Mouse (Mus musculus) limb, embryonic 14.5 days (tissue): ENCODE results near the gene Alcam. TPM values are rescaled to one million over a fixed set of nuclear protein-coding genes. Genes with fewer than 3 reads are reported as not detected.

Source experiments
- ATAC-seq: fragments of 200-750 bp; cut with Nextera tagmentation; 2 replicates; pipeline ENCODE4 v1.8.0; 2017; ENCODE audit warnings: low read depth, moderate number of reproducible peaks, moderate TSS enrichment; ENCODE audit not compliant: low FRiP score
- DNase-seq: peaks from one replicate; pipeline ENCODE4 v3.0.0-alpha.2; 2015; ENCODE audit warnings: low spot score
- H3K27ac ChIP-seq: fragments of 300-500 bp; sonication (generic); replicated peaks from 2 replicates; pipeline ENCODE4 v1.5.1; 2014; ENCODE audit warnings: low read depth, mild to moderate bottlenecking, low read length, moderate library complexity, mixed read lengths
- H3K27me3 ChIP-seq: fragments of 300-500 bp; sonication (generic); 2 replicates; pipeline ENCODE4 v1.6.1; 2014; ENCODE audit warnings: low read length, mixed read lengths; ENCODE audit not compliant: control insufficient read depth, insufficient read depth
- H3K36me3 ChIP-seq: fragments of 300-500 bp; sonication (generic); 2 replicates; pipeline ENCODE4 v1.6.1; 2014; ENCODE audit warnings: mild to moderate bottlenecking, low read length, moderate library complexity, mixed read lengths; ENCODE audit not compliant: control insufficient read depth, insufficient read depth
- H3K4me1 ChIP-seq: fragments of 300-500 bp; sonication (generic); 2 replicates; pipeline ENCODE4 v1.6.1; 2014; ENCODE audit warnings: antibody characterized with exemption, low read length, mixed read lengths; ENCODE audit not compliant: control insufficient read depth, insufficient read depth
- H3K4me2 ChIP-seq: fragments of 300-500 bp; sonication (generic); replicated peaks from 2 replicates; pipeline ENCODE4 v1.6.1; 2014; ENCODE audit warnings: low read depth, mild to moderate bottlenecking, low read length, moderate library complexity; ENCODE audit not compliant: severe bottlenecking
- H3K4me3 ChIP-seq: fragments of 300-500 bp; sonication (generic); replicated peaks from 2 replicates; pipeline ENCODE4 v1.5.1; 2014; ENCODE audit warnings: low read length
- H3K9ac ChIP-seq: fragments of 300-500 bp; sonication (generic); 2 replicates; pipeline ENCODE4 v1.6.1; 2014; ENCODE audit warnings: mild to moderate bottlenecking, low read depth, low read length, moderate library complexity; ENCODE audit not compliant: severe bottlenecking
- H3K9me3 ChIP-seq: fragments of 300-500 bp; sonication (generic); 2 replicates; pipeline ENCODE4 v1.6.1; 2016; ENCODE audit warnings: low read length; ENCODE audit not compliant: control insufficient read depth
- POLR2A ChIP-seq: fragments of 200-500 bp; IDR thresholded peaks from 2 replicates; pipeline ENCODE4 v1.8.0; 2012; ENCODE audit warnings: inconsistent platforms, mild to moderate bottlenecking, moderate library complexity, borderline replicate concordance; ENCODE audit not compliant: insufficient read depth, insufficient read length; ENCODE audit errors: extremely low read depth
- WGBS: fragments of 180-500 bp; shearing (Covaris S2); extraction: QIAGEN DNeasy Blood & Tissue Kit; methylation state at CpG from one replicate; pipeline ENCODE4 v1.1.7; 2014; 5-methylcytosine and 5-hydroxymethylcytosine counted together
- polyA plus RNA-seq, 2 experiments: library from polyadenylated mRNA; depleted of rRNA in 1 of 2; stranded (reverse) in 1 of 2; unstranded in 1 of 2; fragments of >200 nt; fragmentation: Nextera tagmentation in 1 of 2; extraction: Ambion mirVana in 1 of 2; gene quantifications; 2 replicates each; pipeline versions ENCODE4 v1.2.1 to v1.2.3; 2012 to 2014

Gene Alcam
- polyA plus RNA-seq, 2 experiments: 52.2 to 56.0 TPM

DNA sequence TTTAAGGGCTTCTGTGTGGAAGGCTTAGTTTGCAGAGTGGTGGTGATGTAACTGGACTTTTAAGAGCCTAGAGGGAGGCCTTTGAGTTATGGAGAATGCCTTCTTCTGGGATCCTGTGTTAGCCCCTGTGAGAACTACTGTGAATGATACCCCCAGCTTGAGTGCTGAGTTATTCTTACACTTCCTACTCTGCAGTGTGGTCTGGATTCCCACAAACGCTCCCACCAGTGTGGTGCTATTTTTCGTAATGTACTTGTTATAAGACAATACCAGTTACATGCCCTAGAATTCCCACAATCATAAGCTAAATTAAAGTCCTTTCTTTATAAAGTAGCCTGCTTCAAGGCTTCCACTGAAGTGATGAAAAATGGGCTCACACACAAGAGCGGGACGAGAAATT is 87.0 kb downstream of the Alcam start:
- H3K4me2 ChIP-seq: no peak overlapping the region

DNA sequence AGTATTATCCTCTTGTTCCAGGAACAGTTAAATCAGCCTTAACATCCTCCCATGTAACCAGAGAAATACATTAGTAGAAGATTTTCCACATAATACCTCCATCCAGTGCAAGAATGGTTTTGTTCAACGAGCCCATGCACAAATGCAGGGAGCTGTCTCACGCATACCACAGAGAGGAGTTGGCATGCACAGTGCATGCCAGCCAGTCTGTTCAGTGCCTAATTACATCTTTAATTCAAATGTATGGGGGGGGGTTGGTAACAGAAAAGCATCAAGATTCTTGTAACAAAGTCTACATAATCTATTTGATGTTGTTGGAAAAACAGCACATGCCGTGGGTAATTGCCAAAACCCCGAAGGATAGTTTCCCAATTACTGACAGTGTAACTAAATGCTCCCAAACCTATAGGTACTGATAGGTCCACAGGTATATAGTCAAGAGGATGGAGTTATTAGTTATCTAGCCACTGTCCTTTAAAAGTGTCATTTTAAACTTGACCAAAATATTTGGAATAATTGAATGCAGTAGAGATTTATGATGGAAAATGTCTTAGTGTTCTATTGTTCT is 89.8 kb downstream of the Alcam start:
- H3K9ac ChIP-seq: no peak overlapping the region
- DNase-seq (no peak), ATAC-seq (no peak)
- TF ChIP-seq POLR2A: no peak
- H3K9me3 ChIP-seq: no peaks in the 10 kb centered on the region
- 81% methylated on average over 4 of the region's 4 CpGs for WGBS
- no peak overlapping the region for H3K4me3 ChIP-seq
- no peak overlapping the region for H3K27ac ChIP-seq
- H3K4me1 ChIP-seq: peaks cover 2% of the 10 kb centered on the region; the same call in 1 of the 2 replicates
- H3K27me3 ChIP-seq: no peaks in the 10 kb centered on the region
- no peaks in the 10 kb centered on the region for H3K36me3 ChIP-seq
- H3K4me2 ChIP-seq: no peak overlapping the region

More for the DNA sequence above, 87.0 kb downstream of the Alcam start:
- no peaks in the 10 kb centered on the region for H3K9me3 ChIP-seq
- no peaks in the 10 kb centered on the region for H3K36me3 ChIP-seq
- no peak for DNase-seq
- H3K4me3 ChIP-seq: no peak overlapping the region
- no peak overlapping the region for H3K9ac ChIP-seq
- no peak overlapping the region for H3K27ac ChIP-seq
- no peak for ATAC-seq
- no peaks in the 10 kb centered on the region for H3K4me1 ChIP-seq
- WGBS: 87% methylated on average over 4 of the region's 4 CpGs
- no peaks in the 10 kb centered on the region for H3K27me3 ChIP-seq
- TF ChIP-seq POLR2A: no peak

- Histone ChIP-seq H3K27me3 (no peaks in the 10 kb centered on the region), H3K9ac (no peak overlapping the region), H3K4me3 (no peak overlapping the region), H3K9me3 (no peaks in the 10 kb centered on the region), H3K36me3 (no peaks in the 10 kb centered on the region), H3K4me2 (no peak overlapping the region), H3K27ac (no peak overlapping the region), H3K4me1 (no peaks in the 10 kb centered on the region)
- ATAC-seq: no peak
- TF ChIP-seq POLR2A: no peak
- DNase-seq: no peak
- 78% methylated on average over 2 of the region's 2 CpGs for WGBS
Observed at GRCm38 (mm10) chr16:52343467-52344033, 110.3 kb downstream of the Alcam start.

- Histone ChIP-seq H3K4me1 (no peaks in the 10 kb centered on the region), H3K27me3 (no peaks in the 10 kb centered on the region), H3K9ac (no peak overlapping the region), H3K4me3 (no peak overlapping the region), H3K9me3 (no peaks in the 10 kb centered on the region), H3K4me2 (no peak overlapping the region), H3K36me3 (no peaks in the 10 kb centered on the region), H3K27ac (no peak overlapping the region)
- TF ChIP-seq POLR2A: no peak
- ATAC-seq (no peak), DNase-seq (no peak)
- WGBS: 83% methylated on average over 8 of the region's 8 CpGs
Observed at GRCm38 (mm10) chr16:52342694-52343466, 111.0 kb downstream of the Alcam start.

DNA sequence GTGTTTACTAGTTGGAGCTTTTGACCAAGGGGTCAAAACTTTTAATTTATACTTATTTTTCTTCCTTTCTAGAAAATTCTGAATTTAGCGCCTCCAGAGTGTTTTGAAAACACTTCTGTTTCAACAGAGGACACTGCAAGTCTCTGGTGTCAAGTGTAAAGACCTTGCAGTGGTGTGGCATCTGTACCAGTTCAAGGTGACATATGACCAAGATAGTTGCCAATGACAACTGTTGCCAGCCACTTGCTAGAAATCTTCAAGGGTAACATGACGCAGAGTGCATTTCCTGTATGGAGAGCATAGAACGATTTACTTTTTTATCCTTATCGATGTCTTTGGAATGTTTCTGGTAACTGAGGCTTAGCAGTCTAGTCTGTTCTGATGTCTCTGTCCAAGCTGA is 119.8 kb downstream of the Alcam start:
- no peak overlapping the region for H3K27ac ChIP-seq
- no peak for TF ChIP-seq POLR2A
- no peaks in the 10 kb centered on the region for H3K9me3 ChIP-seq
- H3K4me1 ChIP-seq: peaks cover 3% of the 10 kb centered on the region
- no peaks in the 10 kb centered on the region for H3K36me3 ChIP-seq
- H3K9ac ChIP-seq: no peak overlapping the region
- ATAC-seq (no peak), DNase-seq (no peak)
- no peak overlapping the region for H3K4me2 ChIP-seq
- no peak overlapping the region for H3K4me3 ChIP-seq
- 90% methylated on average over 4 of the region's 4 CpGs for WGBS
- no peaks in the 10 kb centered on the region for H3K27me3 ChIP-seq
